Mouse (Mus musculus): ENCODE measurements around the gene Nfkb1.

DNA sequence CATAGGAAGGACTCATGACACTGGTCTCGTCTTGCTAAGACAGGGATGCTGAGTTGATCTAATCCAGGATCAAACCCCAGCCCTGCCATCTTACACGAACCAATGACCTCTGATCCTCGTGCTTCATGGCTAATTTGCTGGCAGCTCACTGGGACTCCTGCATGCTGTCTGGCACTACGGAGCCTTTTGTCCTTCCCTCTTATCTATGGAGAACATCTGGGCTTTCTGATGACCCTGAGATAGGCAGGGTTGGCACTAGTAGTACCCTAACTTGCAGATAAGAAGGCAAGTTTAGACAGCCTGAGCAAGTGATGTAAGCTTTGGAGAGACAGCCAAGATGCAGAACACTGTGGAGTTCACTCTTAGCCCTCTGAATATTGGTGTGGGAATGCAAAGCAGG, 59.5 kb downstream of the Nfkb1 start:
- TF ChIP-seq MAX (IDR thresholded peaks at IDR 0.05; ENCODE audit: low read length) (no peak), POLR2AphosphoS2 (IDR thresholded peaks at IDR 0.05; ENCODE audit: low read depth, low read length) (no peak; the same call in 1 of the 2 replicates), RCOR1 (conservative IDR thresholded peaks at IDR 0.05; ENCODE audit: low read depth, low read length) (no peak), MAFK (IDR thresholded peaks at IDR 0.05; ENCODE audit: insufficient replicate concordance, low read length) (no peak), POLR2A (IDR thresholded peaks at IDR 0.05; ENCODE audit: low read depth, low read length) (no peak), JUND (conservative IDR thresholded peaks at IDR 0.05; ENCODE audit: low read depth, low read length) (no peak), EP300 (IDR thresholded peaks at IDR 0.05; ENCODE audit: low read length) (no peak), ZNF384 (IDR thresholded peaks at IDR 0.05; ENCODE audit: low read depth, low read length) (no peak), CTCF (conservative IDR thresholded peaks at IDR 0.05 in 1 of 2, IDR thresholded peaks at IDR 0.05 in 1 of 2; ENCODE audit: low read depth in 2 of 2, low read length in 2 of 2) (no peak), MYC (IDR thresholded peaks at IDR 0.05; ENCODE audit: low read depth, low read length) (no peak)

Data from CH12.LX (cell line).